Mouse (Mus musculus) neutrophil, adult 65 days (primary cell): Measurements from ENCODE around the gene Ctsc. TPM values are rescaled to one million over a fixed set of nuclear protein-coding genes. Genes with fewer than 3 reads are reported as not detected.

Experiments used
- total RNA-seq: library from RNA; stranded (reverse); gene quantifications from 2 replicates; pipeline ENCODE4 v1.2.4, GENCODE M21; 2023

The Ctsc gene
- 90.2 and 97.9 TPM in 2 replicates for total RNA-seq

GRCm38 (mm10) chr7:88277858-88278627 is at the start of gene Ctsc:
Gene Ctsc (plus strand): TSS chr7:88278085.

Other genes with a start within 250 kb of the Ctsc start
- gene Rab38, start 152.2 kb downstream of the Ctsc start, total RNA-seq: 0.85 and 1.2 TPM in 2 replicates